Mouse (Mus musculus) liver, postnatal 0 days (tissue): ENCODE data around the gene Tedc2. TPM values are rescaled to one million over a fixed set of nuclear protein-coding genes. Genes with fewer than 3 reads are reported as not detected.
A peak's percentile ranks its signal among the peaks of the same experiment; 100 is the strongest.

Experiments
- ATAC-seq: fragments of 200-750 bp; cut with Nextera tagmentation; 2 replicates; pipeline ENCODE4 v1.8.0; 2017; ENCODE audit warnings: mild to moderate bottlenecking, moderate library complexity
- DNase-seq: peaks from one replicate; pipeline ENCODE4 v3.0.0-alpha.2; 2016
- H3K27ac ChIP-seq: fragments of 300-500 bp; sonication (generic); 2 replicates; pipeline ENCODE4 v1.5.1; 2014; ENCODE audit warnings: antibody characterized with exemption, moderate library complexity, mild to moderate bottlenecking, low read depth
- H3K27me3 ChIP-seq: fragments of 300-500 bp; sonication (generic); 2 replicates; pipeline ENCODE4 v1.6.1; 2014; ENCODE audit warnings: low read length, control low read depth, mixed read lengths; ENCODE audit not compliant: insufficient read depth
- H3K36me3 ChIP-seq: fragments of 300-500 bp; sonication (generic); replicated peaks from 2 replicates; pipeline ENCODE4 v1.6.1; 2014; ENCODE audit warnings: mild to moderate bottlenecking, control low read depth, low read length, moderate library complexity, mixed read lengths; ENCODE audit not compliant: insufficient read depth
- H3K4me1 ChIP-seq: fragments of 300-500 bp; sonication (generic); 2 replicates; pipeline ENCODE4 v1.6.1; 2014; ENCODE audit warnings: antibody characterized with exemption, mild to moderate bottlenecking, control low read depth; ENCODE audit not compliant: insufficient read depth
- H3K4me2 ChIP-seq: fragments of 300-500 bp; sonication (generic); 2 replicates; pipeline ENCODE4 v1.6.1; 2014; ENCODE audit warnings: low read depth, mild to moderate bottlenecking, low read length, moderate library complexity, mixed read lengths
- H3K4me3 ChIP-seq: fragments of 300-500 bp; sonication (generic); 2 replicates; pipeline ENCODE4 v1.5.1; 2014; ENCODE audit warnings: low read depth, low read length
- H3K9ac ChIP-seq: fragments of 300-500 bp; sonication (generic); replicated peaks from 2 replicates; pipeline ENCODE4 v1.6.1; 2014; ENCODE audit warnings: mild to moderate bottlenecking, moderate library complexity
- H3K9me3 ChIP-seq: fragments of 300-500 bp; sonication (generic); 2 replicates; pipeline ENCODE4 v1.6.1; 2016; ENCODE audit warnings: mild to moderate bottlenecking, control low read depth, low read length, mixed read lengths
- CTCF ChIP-seq: sonication (generic); IDR thresholded peaks from 2 replicates; pipeline ENCODE4 v1.5.1; 2016; ENCODE audit warnings: antibody characterized with exemption, low read depth
- EP300 ChIP-seq: IDR thresholded peaks from 2 replicates; pipeline ENCODE4 v1.6.1; 2016; ENCODE audit warnings: antibody characterized with exemption, low read depth, mild to moderate bottlenecking
- WGBS: fragments of 180-500 bp; shearing (Covaris S2); extraction: QIAGEN DNeasy Blood & Tissue Kit; methylation state at CpG from one replicate; pipeline ENCODE4 v1.1.7; 2014; ENCODE audit not compliant: insufficient replicate concordance; 5-methylcytosine and 5-hydroxymethylcytosine counted together
- polyA plus RNA-seq: library from polyadenylated mRNA; unstranded; fragments of >200 nt; fragmentation: Nextera tagmentation; extraction: Ambion mirVana; gene quantifications from 2 replicates; pipeline ENCODE4 v1.2.1, GENCODE M21; 2015

Tedc2 gene
- 6.7 and 7.4 TPM in 2 replicates for polyA plus RNA-seq

DNA sequence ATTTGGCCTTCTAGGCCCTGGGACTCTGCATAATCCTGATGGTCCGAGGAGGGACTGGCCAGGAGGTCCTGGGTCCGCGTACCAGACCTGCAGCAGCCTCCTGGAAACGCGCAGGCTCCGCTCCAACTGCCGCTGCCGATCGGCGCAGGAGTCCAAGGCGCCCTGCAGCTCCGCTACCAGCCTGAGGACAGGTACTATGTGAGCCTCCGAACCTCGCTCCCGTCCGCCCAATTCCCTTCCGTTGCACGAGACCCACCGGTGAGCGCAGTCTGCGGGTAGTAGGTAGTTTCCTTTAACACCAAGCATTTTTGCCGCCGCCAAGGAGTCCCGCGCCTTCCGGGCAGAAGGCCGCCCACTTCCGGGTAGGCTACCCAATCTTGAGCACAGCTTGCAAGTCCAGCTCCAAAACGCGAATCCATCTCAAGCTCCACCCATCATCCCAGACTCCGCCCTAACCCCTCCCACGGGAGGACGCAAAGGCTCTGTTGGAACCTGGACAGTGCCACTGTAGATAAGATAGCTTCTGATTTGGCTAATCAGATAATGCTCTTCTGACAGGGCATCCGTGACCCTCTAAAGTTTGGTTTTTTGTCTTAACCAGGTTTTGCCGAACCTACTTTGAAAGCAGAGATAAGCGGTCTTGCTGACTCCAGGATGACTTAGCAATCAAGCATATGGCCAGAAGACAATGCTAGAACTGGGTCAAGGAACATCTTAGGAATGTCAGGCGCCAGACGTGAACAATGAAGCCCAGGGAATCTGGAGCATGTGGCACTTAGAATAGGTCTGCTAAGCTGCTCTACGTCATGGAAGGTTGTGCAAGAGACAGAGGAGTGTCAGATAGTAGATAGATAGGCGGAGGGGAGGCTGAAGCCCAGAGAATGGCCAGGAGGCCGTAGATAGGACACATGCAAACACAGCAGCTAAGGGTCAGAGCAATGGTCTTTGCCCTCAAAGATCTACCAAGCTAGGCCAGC is at the start of gene Tedc2:
TSS of gene Tedc2 (minus strand) at position 417 of the 977 bp plus-strand sequence.
- WGBS = 1% methylated on average over 41 of the region's 41 CpGs
- ATAC-seq = peak; percentile 92
- H3K27ac ChIP-seq = peak within 1 kb of the TSS; percentile 86
- H3K4me3 ChIP-seq = peak within 1 kb of the TSS; percentile 80
- H3K4me1 ChIP-seq = peaks cover 22% of the 10 kb centered on the region
- no peaks in the 10 kb centered on the region for H3K9me3 ChIP-seq
- peak; percentile 96 for DNase-seq
- no peak for TF ChIP-seq CTCF
- peak; percentile 60; the same call in 1 of the 2 replicates for TF ChIP-seq EP300
- peaks cover 55% of the 10 kb centered on the region for H3K36me3 ChIP-seq
- peak within 1 kb of the TSS; percentile 88 for H3K9ac ChIP-seq
- H3K4me2 ChIP-seq = peak within 1 kb of the TSS; percentile 90
- no peaks in the 10 kb centered on the region for H3K27me3 ChIP-seq

DNA sequence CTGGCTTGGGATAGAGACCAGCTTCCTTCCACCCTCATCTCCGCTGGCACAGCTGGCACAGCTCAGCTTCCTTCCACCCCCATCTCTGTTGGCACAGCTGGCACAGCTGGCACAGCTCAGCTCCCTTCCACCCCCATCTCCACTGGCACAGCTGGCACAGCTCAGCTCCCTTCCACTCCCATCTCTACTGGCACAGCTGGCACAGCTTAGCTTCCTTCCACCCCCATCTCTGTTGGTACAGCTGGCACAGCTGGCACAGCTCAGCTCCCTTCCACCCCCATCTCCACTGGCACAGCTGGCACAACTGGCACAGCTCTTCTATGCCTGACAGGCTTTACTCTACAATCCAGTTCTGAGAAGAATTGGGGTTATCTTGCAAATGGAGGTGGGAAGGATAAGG is 46.5 kb upstream of the Tedc2 start:
- no peak for DNase-seq

DNA sequence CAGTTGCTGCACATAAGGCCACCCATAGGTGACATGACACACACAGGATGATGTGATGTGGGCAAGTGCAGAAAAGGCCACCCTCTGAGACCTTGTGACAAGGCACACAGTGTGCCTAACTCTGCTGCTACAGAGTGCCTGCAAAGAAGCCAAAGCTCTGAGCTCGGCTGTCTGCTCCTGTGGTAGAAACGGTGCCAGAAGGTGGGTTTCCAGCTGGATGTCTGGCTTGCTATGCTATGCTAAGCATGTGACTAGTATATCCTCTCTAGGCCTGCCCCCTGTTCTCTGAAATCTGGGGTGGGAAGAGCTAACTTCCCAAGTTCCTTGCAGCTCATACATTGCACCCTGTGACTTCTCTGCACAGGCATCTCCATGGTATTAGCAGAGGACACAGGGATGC is 44.1 kb upstream of the Tedc2 start:
- H3K4me2 ChIP-seq = no peak overlapping the region
- DNase-seq (no peak), ATAC-seq (no peak)
- H3K4me3 ChIP-seq = no peak overlapping the region
- H3K4me1 ChIP-seq = no peaks in the 10 kb centered on the region
- H3K27ac ChIP-seq = no peak overlapping the region
- WGBS = 62% methylated on average over 2 of the region's 2 CpGs
- no peak overlapping the region for H3K9ac ChIP-seq
- no peaks in the 10 kb centered on the region for H3K36me3 ChIP-seq
- no peaks in the 10 kb centered on the region for H3K9me3 ChIP-seq
- H3K27me3 ChIP-seq = no peaks in the 10 kb centered on the region
- TF ChIP-seq CTCF = no peak
- TF ChIP-seq EP300 = no peak

More for the DNA sequence above, 46.5 kb upstream of the Tedc2 start:
- no peaks in the 10 kb centered on the region for H3K4me1 ChIP-seq
- WGBS = 80% methylated on average over 1 of the region's 1 CpGs
- no peak for TF ChIP-seq EP300
- no peak for TF ChIP-seq CTCF
- H3K4me3 ChIP-seq = no peak overlapping the region
- no peak overlapping the region for H3K9ac ChIP-seq
- no peak overlapping the region for H3K4me2 ChIP-seq
- no peaks in the 10 kb centered on the region for H3K36me3 ChIP-seq
- H3K9me3 ChIP-seq = no peaks in the 10 kb centered on the region
- H3K27me3 ChIP-seq = no peaks in the 10 kb centered on the region
- no peak overlapping the region for H3K27ac ChIP-seq
- no peak for ATAC-seq

DNA sequence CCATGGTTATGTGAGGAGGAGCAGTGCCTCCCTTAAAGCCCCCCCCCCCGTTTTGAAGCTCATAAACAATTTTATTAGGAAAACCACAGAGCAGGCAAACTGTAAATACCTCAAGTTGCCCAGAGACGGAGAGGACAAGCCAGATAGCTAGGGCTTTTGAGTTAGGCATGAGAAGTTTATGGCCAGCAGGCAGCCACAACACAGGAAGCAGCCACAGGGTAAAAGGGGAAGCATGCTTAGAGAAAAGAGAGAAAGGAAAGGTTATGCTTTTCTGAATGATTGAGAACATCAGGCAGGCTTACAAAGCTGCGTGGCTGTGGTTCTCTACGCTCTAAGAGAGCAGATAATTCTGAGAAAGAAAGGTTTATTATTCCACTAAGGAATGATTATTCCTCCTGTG is 39.9 kb upstream of the Tedc2 start:
- Histone ChIP-seq H3K36me3 (no peaks in the 10 kb centered on the region), H3K4me2 (no peak overlapping the region), H3K4me3 (no peak overlapping the region), H3K4me1 (no peaks in the 10 kb centered on the region; the same call in 1 of the 2 replicates), H3K27me3 (no peaks in the 10 kb centered on the region), H3K9me3 (no peaks in the 10 kb centered on the region), H3K9ac (no peak overlapping the region), H3K27ac (no peak overlapping the region)
- TF ChIP-seq CTCF (no peak), EP300 (no peak)
- DNase-seq (no peak), ATAC-seq (no peak)
- WGBS = 37% methylated on average over 4 of the region's 4 CpGs

DNA sequence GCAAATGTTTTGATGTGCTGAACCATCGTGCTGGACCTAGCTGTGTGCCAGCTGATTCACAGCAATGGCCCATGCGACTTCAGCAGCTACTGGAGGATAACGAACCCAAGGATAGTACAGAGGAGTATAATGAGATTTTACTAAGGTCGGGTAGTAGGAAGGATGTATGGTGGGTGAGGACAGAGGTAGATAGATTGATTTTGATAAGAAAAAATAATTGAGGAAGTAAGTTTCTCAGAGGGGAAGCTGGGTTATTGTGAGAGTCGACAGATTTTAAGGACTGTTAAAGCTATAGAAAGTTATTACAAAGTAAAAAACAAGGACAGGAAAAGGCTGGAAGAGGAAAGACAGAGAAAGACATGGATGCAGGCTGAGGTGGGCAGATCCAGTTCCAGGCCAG is 39.1 kb upstream of the Tedc2 start:
- no peaks in the 10 kb centered on the region for H3K9me3 ChIP-seq
- no peak overlapping the region for H3K27ac ChIP-seq
- no peak overlapping the region for H3K4me2 ChIP-seq
- H3K36me3 ChIP-seq = no peaks in the 10 kb centered on the region
- ATAC-seq (no peak), DNase-seq (no peak)
- H3K4me3 ChIP-seq = no peak overlapping the region
- no peaks in the 10 kb centered on the region; the same call in 1 of the 2 replicates for H3K4me1 ChIP-seq
- TF ChIP-seq CTCF = no peak
- no peak for TF ChIP-seq EP300
- no peak overlapping the region for H3K9ac ChIP-seq
- no peaks in the 10 kb centered on the region for H3K27me3 ChIP-seq
- 34% methylated on average over 5 of the region's 5 CpGs for WGBS

DNA sequence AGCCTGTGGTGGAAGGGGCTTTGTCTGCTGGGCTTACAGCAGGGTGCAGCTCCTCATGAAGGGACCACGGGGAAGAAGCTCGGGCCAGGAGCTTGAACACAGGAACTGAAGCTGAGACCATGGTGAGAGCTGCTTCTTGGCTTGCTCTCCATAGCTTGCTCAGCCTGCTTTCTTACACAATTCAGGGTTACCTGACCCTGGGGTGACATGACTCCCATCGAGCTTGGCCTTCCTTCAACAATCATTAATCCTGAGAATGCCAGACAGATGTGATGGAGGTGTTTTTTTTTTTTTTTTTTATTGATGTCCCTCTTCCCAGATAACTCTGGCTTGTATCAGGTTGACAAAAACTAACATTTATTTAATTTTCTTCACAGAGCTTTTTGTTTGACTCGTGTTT is 38.3 kb upstream of the Tedc2 start:
- H3K9ac ChIP-seq = no peak overlapping the region
- no peak for DNase-seq
- TF ChIP-seq EP300 (no peak), CTCF (no peak)
- WGBS = 55% methylated on average over 4 of the region's 4 CpGs
- no peaks in the 10 kb centered on the region for H3K36me3 ChIP-seq
- no peaks in the 10 kb centered on the region for H3K27me3 ChIP-seq
- H3K4me3 ChIP-seq = no peak overlapping the region
- no peak overlapping the region for H3K4me2 ChIP-seq
- peaks cover 2% of the 10 kb centered on the region; the same call in 1 of the 2 replicates for H3K4me1 ChIP-seq
- H3K9me3 ChIP-seq = no peaks in the 10 kb centered on the region
- H3K27ac ChIP-seq = no peak overlapping the region
- ATAC-seq = no peak
